Mouse (Mus musculus) spleen, adult 2 months (tissue): ENCODE results near the gene Sh3d19.

Experiments
- CTCF ChIP-seq: fragments of 200-500 bp; IDR thresholded peaks from 2 replicates; pipeline ENCODE4 v1.5.1; 2011; ENCODE audit warnings: mild to moderate bottlenecking, inconsistent platforms; ENCODE audit not compliant: insufficient read depth, insufficient read length, insufficient replicate concordance; ENCODE audit errors: extremely low read depth
- POLR2A ChIP-seq: fragments of 200-500 bp; IDR thresholded peaks from 2 replicates; pipeline ENCODE4 v1.6.1; 2011; ENCODE audit warnings: low read depth, low read length, inconsistent platforms

GRCm38 (mm10) chr3:85929711-85930110 lies 41.2 kb upstream of the Sh3d19 start:
- no peak for TF ChIP-seq CTCF
- TF ChIP-seq POLR2A: no peak
